Mouse (Mus musculus) left cerebral cortex, adult 8-10 months (tissue): Measurements from ENCODE around the gene Ildr1. TPM values are rescaled to one million over a fixed set of nuclear protein-coding genes. Genes with fewer than 3 reads are reported as not detected.

Source experiments
- DNase-seq, 2 experiments: peaks; one replicate each; pipeline ENCODE4 v3.0.0; 2022; ENCODE audit warnings: low spot score in 2 of 2
- total RNA-seq, 4 experiments: library from RNA; stranded (reverse); gene quantifications; 2 replicates each; pipeline ENCODE4 v1.2.4; 2022

Ildr1 gene
- total RNA-seq = under 1 TPM; 0.13 to 0.57 (median 0.20) TPM

DNA sequence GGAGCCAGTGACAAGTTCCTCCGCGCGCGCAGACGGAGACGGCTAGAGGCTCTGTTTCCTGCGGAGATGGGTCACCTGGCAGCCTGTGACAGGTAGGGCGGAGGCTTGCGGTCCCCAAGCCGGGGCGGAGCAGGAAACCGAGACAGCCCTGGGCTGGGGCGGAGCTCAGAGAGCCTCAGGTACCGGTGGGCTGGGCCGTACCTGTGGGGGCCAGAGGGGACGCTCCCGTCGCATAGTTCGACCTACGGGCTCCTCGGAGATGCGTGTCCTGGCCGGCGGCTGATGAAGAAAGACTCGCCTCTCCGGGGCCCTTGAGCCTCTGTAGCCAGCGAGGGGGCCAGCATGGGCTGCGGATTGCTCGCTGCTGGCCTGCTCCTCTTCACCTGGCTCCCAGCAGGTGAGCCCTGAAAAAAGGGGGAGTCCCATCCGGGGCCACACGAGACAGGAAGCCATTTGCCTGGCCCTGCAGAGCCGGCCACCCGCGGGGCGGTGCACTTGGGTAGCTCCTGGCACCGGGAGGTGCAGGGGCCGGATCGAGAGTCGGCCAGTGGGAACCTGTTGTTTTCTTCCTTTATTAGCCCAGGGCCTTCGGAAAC lies at the start of gene Ildr1:
Ildr1 (plus strand) TSS at position 161 of the 596 bp plus-strand sequence.
- DNase-seq = no peak

DNA sequence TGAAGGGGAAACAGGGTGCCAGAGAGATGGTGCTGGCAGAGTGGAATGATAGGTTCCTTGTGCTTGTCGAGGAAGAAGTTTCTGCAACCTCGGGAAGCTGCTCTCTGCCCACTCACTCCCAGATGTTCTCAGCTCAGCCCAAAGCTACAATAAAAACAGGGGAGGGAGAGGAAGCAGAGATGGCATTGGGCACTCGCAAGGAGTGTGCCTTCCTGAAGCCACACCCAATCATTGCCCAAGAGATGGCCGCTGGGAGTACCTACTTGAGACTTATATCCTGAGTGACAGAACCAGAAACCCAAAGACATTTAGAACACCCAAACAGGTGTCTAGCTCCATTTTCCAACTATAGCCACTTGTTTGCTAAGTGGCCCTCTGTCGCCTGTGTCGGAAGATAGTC lies 48.7 kb upstream of the Ildr1 start:
- DNase-seq = no peak

DNA sequence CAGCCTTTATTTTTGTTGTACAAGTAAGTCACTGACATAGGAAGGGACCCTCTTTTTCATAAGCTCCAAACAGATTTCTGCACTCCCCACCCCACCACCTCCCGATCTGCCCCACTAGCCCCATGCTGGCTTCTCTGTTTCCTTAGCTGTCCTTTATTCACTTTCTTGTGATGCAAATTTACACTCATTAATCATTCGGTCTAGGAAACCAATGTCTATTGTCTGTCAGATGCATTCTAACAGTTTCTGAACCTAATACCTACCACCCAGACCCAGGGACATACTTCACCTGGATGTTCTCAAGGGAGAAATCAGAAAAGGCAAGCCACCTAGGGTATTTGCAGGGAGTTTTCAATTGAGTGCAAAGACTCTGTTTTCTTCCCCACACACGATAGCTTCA lies 44.5 kb upstream of the Ildr1 start:
- no peak for DNase-seq

DNA sequence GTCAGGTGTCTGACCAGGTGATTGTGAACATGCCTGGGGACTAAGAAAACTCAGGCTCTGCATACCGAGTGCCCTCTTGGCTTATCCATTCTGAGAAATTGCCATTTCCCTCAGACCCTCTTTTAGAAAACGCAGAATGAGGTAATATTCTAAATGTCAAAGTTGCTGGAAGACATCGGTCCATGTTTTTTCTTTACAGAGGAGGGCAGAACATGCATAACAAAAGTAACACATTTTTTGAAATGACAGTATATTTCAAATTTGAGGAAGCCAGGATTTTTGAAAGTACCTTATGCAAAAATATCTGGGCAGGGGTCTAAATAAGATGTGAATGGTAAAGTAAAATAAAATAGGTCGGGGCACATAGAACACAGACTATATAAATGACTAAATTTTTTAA lies 43.3 kb upstream of the Ildr1 start:
- DNase-seq = no peak

DNA sequence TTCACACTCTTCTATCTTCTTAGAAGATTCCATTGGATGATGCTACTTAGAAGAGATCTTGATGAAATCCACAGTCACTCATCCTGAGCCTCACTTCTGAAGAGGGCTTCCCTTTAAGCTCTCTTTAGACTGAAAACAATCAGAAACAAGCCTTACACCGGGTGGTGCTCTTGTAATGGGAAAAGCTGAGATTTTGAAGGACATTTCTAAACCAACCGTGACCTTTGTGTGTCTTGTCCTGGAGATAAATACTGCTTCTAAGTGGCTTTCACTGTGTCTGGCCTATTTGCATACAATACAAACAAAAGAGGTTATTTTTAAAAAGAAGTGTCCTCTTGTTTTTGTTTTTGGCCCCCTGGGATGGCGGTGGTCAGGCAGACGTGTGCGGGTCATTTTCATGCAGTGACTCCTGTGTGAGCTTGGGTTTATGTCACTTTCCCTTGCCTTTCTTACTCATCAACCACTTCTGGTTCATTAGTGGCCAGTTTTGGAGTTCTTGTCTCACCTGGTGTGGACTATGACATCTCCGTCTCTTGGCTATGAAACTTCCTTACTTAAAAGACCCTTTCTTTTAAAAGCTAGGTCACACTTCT lies 42.5 kb upstream of the Ildr1 start:
- no peak for DNase-seq

DNA sequence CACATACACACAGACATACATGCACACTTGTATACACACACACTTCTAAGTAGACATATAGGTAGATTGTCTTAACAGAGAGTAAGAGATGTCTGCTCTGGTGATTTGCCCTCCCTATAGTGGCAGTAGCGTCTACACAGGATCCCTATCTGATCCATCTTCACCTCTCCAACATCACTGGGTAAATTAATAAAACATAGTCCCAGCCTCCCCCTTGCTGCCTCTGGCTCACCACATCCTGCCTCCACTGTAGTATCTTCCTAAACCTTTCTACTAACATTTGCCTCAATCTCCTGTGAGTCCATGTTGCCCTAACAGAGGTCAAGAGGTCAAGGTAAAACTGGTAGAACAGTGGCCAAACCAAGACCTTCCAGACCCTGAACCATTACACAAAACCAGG lies 38.6 kb upstream of the Ildr1 start:
- DNase-seq = no peak

DNA sequence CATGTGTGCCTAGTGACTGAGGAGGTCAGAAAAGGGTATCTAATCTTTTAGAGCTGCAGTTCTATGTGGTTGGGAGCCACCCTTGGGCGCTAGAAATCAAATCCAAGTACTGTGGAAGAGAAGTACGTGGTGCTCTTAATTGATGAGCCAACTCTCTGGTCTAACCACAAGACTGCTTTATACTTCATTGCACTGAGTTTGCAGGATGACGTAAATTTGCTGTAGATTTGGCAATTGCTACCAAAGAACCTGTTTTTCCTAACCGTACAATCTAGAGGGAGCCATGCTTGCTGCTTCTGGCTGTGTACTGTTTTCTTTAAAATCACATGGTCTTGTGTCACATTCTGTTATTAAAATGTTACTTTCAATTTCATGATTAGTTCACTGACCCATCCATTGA lies 37.9 kb upstream of the Ildr1 start:
- DNase-seq = no peak

DNA sequence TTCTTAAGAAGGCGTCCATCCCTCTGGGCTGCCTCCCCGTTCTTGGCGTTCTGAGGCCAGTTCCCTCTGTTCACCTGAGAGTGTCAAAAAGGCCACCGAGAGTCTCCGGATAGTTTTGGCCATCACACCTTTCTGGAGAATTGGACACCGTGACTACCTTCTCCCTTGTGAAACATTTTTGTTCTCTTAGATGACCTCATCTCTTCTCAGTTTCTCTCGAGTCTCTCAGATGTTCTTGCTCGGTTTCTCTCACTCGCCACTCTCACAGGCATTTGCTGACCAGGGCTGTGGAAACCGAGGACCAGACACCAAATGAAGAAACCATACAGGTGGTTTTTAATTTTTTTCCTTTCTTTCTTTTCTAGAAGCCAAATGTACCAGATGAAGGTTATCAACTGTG lies 32.4 kb upstream of the Ildr1 start:
- no peak for DNase-seq

DNA sequence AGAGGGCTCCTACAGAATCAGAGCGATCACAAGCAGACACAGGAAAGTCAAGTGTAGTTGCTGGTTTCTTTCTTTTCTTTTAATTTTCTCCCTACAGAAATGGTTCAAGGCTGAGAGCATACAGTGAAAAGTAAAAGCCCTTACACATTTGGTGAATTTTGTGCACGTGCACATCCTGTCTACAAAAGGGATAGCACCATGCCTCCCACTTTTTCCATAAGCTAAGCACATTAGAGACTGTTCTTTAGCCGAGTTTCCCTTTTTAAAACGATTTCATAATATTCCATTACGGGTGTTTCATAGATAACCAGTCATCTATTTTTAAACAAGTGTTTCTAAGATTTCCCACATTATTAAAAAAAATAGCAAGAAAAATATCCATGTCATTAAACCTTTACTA lies 30.3 kb upstream of the Ildr1 start:
- no peak for DNase-seq

DNA sequence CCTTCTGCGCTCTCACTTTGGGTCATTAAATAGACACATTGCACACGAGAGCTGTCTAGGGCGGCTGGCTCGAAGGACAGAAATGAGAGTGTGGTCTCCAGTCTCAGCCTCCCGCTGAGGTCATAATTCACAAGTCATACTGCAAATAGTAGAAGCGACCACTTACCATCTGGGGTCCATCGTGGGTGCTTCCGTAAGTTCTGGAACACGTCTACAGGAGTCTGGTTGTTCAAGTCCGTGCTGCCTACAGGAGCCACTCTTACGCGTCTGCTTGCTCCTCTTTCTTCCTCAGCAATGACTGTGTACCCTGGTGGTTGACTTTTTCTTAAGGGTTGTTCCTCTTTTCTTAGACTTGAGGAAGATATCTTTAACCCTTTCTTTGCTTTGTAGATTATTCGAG lies 28.0 kb upstream of the Ildr1 start, which contains the start of gene Cd86:
Cd86 (minus strand) TSS at position 300 of the 400 bp plus-strand sequence.
- no peak for DNase-seq

DNA sequence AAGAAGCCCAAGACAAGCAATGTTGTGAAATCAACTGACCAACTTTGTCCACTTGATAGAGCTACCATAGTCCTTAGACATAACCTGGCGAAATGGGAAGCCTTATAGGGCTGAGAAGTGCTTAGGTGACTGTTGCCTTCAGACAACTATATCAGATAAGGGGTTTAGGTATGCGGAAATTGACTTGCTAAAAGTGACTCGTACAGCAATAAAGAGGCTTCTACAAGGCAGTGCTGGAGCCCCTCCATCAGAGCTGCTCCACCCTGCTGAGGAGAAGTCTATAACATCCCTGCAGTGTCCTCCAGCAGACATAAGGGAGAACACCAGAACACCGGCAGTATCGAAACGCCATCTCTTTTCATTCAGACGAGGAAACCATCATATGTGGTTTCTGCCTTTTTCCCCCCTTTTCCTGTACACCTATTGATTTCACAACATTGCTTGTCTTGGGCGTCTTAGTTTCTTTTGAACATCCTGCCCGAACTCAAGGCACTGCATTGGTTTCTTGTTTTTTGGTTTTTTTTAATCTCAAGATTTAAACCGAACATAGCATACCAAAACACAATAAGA lies 27.2 kb upstream of the Ildr1 start:
- DNase-seq = no peak

DNA sequence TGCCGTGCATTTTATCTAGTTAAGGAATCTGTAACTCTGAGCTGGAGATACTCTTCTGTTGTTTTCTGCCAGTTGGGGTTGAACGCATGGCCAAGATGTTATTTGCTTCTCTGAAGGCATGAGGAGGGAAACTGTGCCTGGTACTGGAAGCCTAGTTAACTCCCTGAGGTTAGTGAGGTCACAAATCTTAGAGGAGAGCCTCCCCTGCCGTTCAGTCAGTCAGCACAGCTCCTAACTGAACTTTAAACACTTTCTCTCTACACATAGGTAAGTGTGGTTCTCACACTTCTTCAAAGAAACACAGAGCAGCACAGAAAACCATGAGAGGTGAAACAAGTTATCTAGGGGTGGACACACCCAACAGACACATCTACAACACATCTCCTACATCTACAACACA lies 23.2 kb upstream of the Ildr1 start:
- no peak for DNase-seq

DNA sequence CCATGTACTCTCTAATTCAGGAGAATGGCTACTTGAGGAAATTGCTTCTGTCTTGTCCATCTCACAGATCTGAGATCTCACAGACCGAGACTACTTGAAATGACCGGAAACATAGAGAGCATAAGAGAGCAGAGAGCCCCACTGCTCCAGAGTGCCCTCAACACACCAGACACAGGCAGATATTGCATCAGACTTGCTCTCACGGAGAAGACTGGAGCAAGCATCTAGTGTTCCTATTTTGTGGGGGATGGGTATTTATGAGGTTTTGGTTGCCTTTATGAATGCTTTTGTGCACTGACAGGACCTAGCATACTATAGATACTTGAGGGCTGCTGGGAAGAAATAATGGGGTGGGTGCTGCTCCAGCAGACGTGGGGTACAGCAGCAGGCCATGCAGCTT lies 20.6 kb upstream of the Ildr1 start:
- DNase-seq = no peak

DNA sequence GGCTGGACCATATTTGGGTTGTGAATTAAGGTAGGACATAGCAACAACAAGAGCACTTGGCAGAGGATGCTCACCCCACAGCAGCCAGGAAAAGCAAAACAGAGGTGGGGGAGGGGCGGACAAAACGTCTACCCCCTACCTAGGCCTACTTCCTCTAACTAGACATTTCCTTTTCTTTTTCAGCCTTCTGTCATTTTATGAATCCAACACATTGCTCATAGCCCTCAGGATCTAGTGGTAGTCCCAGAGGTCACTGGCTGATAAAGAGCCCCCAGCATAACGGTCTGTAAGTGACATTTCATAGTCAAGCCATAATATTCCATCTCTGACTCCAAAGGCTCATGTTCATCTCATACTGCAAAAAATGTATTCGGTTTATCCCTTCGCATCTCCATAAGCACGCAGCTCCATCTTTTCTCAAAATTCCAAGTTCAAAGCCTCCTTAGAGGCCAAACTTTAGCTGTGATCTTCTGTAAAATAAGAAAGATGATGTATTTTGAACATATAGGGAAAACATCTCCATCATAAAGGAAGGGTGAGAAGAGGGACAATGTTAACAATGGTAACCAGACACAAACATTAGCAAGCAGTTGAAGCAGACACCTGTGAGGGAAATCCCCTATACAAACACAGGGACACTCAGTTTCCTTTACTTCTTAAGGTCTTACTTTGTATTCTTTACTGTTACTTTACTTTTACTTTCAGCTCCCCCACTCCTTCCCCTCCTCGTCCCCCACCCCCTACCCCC lies 19.1 kb upstream of the Ildr1 start:
- no peak for DNase-seq

DNA sequence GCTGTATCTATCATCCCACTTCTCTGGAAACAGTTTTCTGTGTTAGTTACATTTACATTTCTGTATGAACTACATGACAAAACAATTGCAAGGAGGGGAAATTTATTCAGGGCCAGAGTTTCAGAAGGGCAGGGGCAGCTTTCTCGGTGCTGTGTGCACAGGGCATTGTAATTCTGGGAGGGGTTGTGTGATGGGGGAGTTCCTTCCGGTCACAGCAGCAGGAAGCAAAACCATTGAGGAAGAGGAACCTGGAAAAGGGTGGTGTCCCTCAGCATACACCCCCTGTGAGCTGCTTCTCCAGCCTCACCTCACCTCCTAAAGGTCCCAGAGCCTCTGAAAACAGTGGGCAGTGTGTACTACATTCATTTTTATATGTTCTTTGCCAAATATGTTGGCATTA lies 18.5 kb upstream of the Ildr1 start:
- DNase-seq = no peak

DNA sequence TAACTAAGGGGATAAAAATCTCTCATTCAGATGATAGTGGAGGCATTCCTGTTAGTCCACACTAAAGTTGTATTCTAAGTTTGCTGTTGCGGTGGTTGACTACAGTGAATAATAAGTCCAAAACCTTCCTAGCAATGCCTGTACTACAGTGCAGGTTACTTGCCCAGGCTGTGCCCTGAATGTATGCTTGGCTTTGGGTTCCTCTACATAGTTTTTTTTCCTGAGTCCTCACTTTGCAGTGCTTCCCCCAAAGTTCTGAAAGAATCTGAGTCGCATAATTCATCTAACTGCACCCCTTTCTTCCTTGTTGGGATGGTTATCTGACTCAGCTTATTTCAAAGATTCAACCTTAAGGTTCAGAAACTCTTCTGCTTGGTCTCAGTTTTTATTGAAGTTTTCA lies 17.9 kb upstream of the Ildr1 start:
- DNase-seq = no peak

DNA sequence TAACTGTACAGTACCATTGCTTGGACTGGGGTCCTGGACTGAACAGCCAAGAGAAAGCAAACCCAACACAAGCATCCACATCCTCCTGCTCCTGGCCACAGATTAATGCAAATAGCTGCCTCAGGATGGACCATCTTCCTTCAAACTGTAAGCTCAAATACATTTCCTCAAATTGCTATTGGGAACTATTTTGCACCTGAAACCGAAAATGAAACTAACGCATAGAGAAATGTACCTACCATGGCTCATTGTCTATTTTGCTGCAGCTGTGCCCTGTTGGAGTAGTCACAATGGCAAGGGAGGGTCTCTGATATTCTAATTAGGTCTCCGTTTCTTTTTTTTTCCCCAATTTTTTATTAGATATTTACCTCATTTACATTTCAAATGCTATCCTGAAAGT lies 11.9 kb upstream of the Ildr1 start:
- DNase-seq = no peak

DNA sequence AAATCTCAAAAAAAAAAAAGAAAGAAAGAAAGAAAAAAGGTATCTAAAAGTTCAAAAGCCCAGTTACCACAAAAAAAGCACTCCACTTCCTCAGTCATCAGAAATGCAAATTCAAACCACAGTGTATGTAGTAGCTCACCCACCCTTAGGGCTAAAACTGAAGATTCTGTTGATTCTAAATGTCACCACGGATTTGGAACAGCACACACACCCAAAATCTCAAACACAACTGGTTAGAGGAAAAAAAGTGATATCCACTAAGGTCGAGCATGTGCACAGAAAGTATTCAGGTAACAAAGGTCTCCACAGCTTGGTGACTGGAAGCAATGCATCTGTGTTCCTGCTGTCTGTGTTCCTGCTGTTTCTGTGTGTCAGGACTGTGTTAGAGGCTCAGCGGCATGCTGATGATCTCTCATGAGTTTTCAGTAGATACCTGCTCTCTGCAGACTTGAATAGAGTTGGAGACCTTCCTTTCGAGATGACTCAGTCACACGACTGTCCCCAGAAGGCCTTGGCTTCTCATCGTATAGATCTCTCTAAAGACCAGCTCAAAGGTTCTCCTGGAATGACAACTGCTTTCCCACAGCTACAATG lies 9.4 kb upstream of the Ildr1 start:
- DNase-seq = no peak

DNA sequence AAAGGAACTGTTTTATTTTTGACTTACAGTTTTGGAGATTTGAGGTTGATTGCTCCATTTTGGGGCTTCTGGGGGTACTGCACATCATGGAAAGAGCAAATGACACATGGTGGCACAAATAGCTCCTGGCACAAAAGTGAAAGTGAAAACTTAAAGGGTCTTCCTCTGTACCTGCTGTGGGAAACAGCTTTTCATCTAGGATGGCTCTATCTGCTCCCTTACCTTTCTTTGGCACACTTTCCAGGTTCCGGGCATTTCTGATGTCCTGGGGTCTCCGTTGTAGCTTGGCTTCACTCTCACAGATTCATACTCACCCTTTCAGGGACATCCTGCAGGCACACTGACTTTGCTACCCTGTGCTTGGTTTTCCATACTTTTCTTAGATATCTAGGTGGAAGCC lies 5.7 kb upstream of the Ildr1 start:
- DNase-seq = no peak

DNA sequence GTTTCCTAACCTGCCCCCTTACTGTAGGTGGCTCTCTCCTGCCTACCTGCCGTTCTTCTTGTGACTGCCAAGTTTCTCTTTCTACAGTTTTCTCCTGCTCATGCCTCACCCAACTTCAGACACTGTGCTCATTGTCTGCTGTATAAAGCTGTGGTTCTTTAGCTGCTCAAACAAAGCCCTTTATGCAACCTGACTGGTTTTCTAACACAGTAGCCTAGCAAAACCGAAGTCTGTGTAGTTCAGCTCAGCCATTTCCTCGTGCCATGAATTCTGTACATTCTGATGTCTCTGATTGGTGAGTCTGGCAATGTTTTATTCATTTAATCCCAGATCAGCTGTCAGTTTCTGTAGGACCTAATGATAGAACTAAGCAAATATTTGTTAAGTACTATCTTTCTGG lies 2.3 kb upstream of the Ildr1 start:
- no peak for DNase-seq

DNA sequence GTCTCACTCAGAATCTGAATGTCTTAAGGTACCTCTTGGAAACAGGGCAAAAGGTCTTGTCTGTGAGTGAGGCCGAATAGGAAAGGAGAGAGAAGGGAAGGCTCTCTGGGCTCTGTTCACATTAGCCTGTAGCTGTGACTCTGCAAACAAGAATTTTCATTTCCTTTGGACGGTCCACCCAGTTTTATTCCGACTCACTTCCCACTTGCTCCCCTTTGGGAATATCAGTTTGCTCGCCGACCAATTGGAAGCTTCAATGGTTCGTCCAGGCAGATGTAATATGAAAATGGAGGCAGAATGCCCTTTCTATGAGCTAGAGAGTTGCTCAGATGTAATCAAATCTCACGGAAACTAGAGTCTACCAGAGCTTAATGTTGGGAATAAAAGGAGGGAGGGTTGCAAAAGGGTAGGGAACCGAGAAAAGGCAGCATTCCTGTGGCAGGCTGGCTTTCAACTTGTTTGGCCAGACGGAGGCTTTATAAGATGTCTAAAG lies 1.1 kb downstream of the Ildr1 start:
- no peak for DNase-seq

DNA sequence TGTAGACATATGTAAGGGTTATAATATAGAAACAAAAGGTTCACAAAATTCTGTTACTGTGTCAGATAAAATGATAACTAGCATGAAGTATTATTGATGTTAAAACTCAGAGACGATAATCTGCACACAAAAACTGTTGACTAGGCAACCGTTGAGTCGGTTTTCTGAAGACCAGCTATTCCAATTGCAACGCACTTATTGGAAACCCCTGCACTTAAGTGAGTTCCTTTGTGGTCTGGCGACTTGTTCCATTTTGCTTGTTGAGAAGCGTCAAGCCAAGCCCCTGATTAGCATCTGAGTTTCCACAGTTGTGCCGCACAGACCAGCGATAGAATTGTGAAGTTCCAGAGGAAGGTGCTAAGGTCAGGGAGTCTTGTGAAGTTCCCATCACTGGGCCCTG lies 3.6 kb downstream of the Ildr1 start:
- no peak for DNase-seq
